Mouse (Mus musculus): ENCODE results near the gene Sar1a. TPM values are rescaled to one million over a fixed set of nuclear protein-coding genes. Genes with fewer than 3 reads are reported as not detected.
A peak's percentile ranks its signal among the peaks of the same experiment; 100 is the strongest.

Sar1a gene
- total RNA-seq, 2 experiments from 2014 or later = 180 to 192 TPM

GRCm38 (mm10) chr10:61675935-61676334 is 4.2 kb upstream of the Sar1a start:
- DNase-seq = no peak

- peak in 1 of 2 experiments; percentile 36 for DNase-seq
These were observed 554 bp upstream of the Sar1a start for GRCm38 (mm10) chr10:61679545-61679944.

- DNase-seq = peak; percentile 61 to 62
These were observed 9.3 kb downstream of the Sar1a start for GRCm38 (mm10) chr10:61689405-61689804.

- DNase-seq = no peak
These were observed 13.5 kb downstream of the Sar1a start for GRCm38 (mm10) chr10:61693563-61693962.

- DNase-seq = peak; percentile 97 to 98
These were observed 15.0 kb downstream of the Sar1a start, which contains the start of gene Tysnd1 for GRCm38 (mm10) chr10:61694870-61695670. Gene Tysnd1 (plus strand): TSS chr10:61695514.

- DNase-seq = no peak
These were observed 15.8 kb downstream of the Sar1a start for GRCm38 (mm10) chr10:61695703-61696559.

GRCm38 (mm10) chr10:61696560-61696823 is 16.4 kb downstream of the Sar1a start:
- DNase-seq = no peak

- peak in 1 of 2 experiments; percentile 38 for DNase-seq
These were observed 16.9 kb downstream of the Sar1a start for GRCm38 (mm10) chr10:61697028-61697427.

GRCm38 (mm10) chr10:61704663-61705062 is 24.6 kb downstream of the Sar1a start:
- DNase-seq = no peak

- DNase-seq = no peak
These were observed 26.6 kb downstream of the Sar1a start for GRCm38 (mm10) chr10:61706412-61707375.

- no peak for DNase-seq
These were observed 33.5 kb downstream of the Sar1a start for GRCm38 (mm10) chr10:61713601-61714000.

- no peak for DNase-seq
These were observed 34.0 kb downstream of the Sar1a start for GRCm38 (mm10) chr10:61714146-61714545.

GRCm38 (mm10) chr10:61714771-61715461 is 34.8 kb downstream of the Sar1a start, which contains the start of gene Aifm2:
Gene Aifm2 (plus strand): TSS chr10:61715263.
- DNase-seq = peak; percentile 73 to 88

GRCm38 (mm10) chr10:61715462-61715837 is 35.4 kb downstream of the Sar1a start:
- no peak for DNase-seq

GRCm38 (mm10) chr10:61715996-61716864 is 36.1 kb downstream of the Sar1a start:
- DNase-seq = peak; percentile 26 to 36

- no peak for DNase-seq
These were observed 37.6 kb downstream of the Sar1a start for GRCm38 (mm10) chr10:61717406-61718296.

GRCm38 (mm10) chr10:61720331-61720730 is 40.2 kb downstream of the Sar1a start:
- DNase-seq = peak in 1 of 2 experiments; percentile 22

GRCm38 (mm10) chr10:61722215-61722614 is 42.1 kb downstream of the Sar1a start:
- DNase-seq = no peak

- peak in 1 of 2 experiments; percentile 20 for DNase-seq
These were observed 43.2 kb downstream of the Sar1a start for GRCm38 (mm10) chr10:61723271-61723670.

Measured in heart, adult 18-20 months (tissue).